Mouse (Mus musculus) retina, embryonic 14.5 days (tissue): ENCODE data around the gene Ccdc33.

Experiments
- DNase-seq: peaks from one replicate; pipeline ENCODE4 v3.0.0-alpha.2; 2015; ENCODE audit warnings: low spot score

The Ccdc33 gene

DNA sequence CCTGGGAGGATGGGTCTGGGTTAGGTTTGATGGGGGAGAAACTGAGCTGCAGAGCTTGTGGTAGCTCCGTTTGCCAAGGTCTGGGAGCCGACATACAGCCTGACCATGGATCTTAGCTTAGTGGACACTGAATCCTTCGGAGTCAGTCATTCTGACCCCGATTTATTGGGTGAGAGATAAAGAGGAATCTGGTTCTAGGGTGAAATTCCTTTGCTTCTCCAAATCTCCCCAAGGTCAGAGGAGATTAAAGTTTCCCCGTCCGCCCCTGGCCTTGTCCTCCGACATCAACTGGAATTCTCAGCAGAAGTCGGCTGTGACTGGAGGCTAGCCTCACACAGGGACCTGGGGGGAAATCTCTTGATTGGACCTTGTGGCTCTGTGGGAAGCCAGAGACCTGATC, 107.1 kb downstream of the Ccdc33 start:
- DNase-seq: no peak

DNA sequence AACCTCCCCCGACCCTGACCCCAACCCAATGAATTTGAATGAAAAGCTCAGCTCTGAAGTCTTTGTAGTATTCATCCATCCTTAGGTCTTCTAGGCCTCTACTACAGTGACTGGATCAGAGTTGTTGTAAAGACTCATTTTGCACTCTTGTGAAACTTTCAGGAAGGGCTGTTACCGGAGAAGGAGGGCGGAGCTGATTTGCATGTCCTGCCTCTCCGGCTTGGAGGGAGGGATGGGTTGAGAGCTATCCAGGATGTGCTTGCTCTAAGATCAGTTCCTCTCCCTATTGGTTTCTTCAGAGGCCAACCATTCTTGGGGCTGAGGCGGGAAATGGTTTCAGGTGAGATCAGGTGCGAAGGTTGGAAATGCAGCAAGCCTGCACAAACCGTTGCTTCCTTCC, 107.6 kb downstream of the Ccdc33 start:
- DNase-seq: peak; percentile 26

GRCm38 (mm10) chr9:58009588-58009987, 109.0 kb downstream of the Ccdc33 start:
- DNase-seq: no peak

GRCm38 (mm10) chr9:58009015-58009362, 109.6 kb downstream of the Ccdc33 start:
- DNase-seq: peak; percentile 87

DNA sequence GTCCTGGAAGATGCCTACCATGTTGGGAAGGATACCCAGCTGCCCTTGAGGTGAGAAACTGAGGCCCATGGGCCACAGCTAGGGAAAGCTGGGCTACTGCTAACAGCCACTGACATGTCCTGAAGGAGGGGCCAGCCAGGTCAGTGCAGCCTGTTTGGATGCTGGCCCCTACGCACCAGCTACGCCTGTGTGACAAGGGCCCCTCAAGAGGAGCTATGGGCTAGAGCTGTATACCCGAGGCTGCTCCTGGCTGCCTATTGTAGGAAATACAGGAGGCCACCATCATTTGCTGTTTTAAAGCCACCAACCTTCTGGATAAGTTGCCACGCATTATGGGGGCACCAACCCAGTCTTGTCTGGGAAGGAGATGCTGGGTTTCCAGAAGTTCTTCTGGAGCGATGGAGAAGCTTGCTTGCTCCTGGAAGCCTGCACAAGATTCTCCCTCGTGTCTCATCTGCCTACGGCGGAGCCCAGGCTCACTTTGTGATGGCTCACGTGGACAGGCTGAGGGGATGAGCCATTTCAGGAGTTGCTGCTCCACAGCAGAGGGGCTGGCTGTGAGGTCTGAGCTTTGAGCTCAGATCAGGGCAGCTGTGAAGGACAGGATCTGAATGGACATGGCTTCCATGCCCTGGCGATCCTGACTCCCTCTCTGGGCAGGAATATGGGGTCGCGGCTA, 110.1 kb downstream of the Ccdc33 start:
- DNase-seq: no peak

- DNase-seq: no peak
Measured at GRCm38 (mm10) chr9:58005753-58006461, 112.7 kb downstream of the Ccdc33 start, which contains the start of gene Cyp11a1. Cyp11a1 (plus strand) TSS chr9:58006411.

GRCm38 (mm10) chr9:58003272-58003671, 115.4 kb downstream of the Ccdc33 start:
- DNase-seq: no peak

DNA sequence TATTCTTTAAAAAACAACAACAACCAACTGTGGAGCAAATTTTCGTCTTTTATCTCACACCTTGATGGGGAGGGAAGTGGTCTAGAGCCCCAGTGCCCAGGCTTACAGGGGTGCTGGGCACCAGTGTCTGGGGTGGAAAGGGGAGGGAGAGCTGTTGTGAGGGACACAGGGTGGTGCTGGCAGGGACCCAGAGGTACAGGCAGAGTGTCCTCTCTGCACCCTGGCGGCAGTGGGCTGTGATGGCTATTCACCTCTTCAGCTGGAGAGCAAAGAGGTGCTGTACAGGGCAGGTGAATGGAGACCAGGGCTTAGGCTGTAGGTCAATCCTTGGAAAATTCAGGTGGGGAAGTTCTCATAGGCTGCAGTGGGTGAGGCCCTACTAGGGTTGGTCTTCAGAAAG, 118.9 kb downstream of the Ccdc33 start:
- DNase-seq: no peak

GRCm38 (mm10) chr9:57998685-57999084, 119.9 kb downstream of the Ccdc33 start:
- no peak for DNase-seq

DNA sequence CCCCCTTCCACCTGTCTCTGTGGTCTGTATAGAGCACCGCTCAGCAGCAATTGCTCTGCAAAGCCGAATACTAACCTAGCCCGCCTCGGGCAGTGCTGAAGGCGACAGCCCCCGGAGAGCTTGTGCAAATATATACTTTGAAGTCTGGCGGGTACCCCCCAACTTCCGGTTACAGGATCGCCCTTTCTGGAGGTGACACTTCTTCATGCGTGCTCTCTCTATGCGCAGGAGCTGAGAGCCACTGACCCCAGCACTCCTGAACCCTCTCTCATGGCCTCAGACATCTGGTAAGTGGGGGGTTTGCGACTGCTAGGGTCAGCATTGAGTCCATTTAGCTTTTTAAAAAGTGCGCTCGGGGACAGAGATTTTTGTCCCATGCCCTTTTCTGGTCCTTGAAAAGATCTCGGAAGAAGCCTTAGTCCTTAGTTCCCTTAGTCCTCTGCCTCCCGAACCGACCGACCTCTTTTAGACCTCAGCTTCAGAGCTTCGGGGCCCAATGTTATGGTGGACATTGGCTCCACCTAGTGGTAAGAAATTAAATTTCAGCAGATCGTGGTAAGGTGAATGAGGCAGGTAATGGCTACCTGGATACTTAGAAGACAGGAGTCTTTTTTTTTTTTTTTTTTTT, 120.5 kb downstream of the Ccdc33 start:
- peak; percentile 90 for DNase-seq

DNA sequence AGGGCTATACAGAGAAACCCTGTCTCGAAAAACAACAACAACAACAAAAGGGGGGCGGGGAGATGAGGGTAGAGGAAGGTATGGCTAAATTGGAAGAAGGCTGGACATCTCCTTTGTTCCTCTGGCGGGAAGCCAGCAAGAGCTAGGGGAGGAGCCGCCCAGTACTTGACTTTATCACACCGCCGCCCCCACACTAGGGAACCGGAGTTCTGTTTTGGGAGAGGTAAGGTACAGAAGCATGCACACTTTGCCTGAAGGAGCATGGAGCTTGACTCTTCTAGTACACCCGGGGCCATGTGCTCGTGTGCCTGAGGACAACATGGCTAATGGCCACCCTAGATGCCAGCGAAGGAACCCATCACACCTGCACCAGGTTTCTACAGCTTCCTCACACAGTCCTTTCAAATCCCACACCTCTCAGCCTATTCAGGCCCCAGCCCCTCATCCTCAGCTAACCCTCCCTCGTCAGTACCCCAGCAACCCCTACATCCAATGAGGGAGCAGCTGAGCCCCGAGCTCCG, 121.1 kb downstream of the Ccdc33 start:
- no peak for DNase-seq

DNA sequence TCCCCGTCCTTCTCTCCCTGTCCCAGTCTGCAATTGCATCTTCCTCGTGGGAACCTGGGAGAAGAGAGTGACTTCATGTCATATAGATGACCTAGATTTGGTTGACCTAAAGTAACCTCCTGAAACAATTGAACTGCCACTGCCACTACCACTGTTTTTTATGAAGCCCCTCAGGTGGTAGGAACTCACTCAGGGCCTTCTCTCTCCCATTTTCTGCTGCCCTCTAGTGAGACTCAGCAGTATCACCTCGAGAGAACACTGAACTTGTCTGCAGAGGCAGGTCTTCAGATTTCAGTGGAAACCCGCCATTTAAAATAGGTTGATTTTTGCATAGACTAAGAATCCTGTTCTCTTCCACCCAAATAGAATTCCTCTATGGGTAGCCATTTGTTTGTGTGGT, 123.3 kb downstream of the Ccdc33 start:
- peak; percentile 72 for DNase-seq

GRCm38 (mm10) chr9:57992781-57993591, 125.6 kb downstream of the Ccdc33 start:
- no peak for DNase-seq

GRCm38 (mm10) chr9:57992060-57992459, 126.6 kb downstream of the Ccdc33 start:
- DNase-seq: no peak

DNA sequence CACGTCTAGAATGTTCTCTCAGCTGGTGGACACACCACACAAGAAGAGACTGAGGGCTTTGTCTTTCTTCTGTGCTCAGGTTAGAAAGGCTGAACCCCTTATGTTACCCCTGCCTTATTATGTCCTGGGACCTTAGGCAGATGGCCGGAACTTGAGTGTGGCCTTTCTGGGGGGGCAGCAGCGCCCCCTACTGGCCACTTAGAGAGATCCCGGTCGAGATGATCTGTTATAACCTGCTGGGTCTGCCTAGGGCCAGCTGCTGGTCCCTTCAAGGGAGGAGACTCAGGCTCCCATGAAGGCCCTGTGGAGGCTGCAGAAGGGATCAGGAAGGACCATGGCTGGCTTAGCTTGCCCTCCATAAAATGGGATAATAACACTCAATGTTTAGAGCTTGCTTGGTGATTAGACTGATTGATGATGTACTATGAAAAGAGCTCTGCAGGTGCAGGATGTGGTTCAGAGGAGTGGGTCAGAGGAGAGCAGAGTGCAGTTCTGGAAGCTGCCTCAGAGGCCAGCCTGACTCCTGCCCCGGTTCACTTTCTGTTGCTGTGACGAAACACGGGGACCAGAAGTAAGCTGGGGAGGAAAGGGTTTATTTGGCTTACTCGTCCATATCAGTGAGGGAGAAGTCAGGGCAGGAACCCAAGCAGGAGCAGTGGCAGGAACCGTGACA, 128.0 kb downstream of the Ccdc33 start:
- DNase-seq: peak; percentile 83

- no peak for DNase-seq
Measured at GRCm38 (mm10) chr9:57989309-57989708, 129.3 kb downstream of the Ccdc33 start.

DNA sequence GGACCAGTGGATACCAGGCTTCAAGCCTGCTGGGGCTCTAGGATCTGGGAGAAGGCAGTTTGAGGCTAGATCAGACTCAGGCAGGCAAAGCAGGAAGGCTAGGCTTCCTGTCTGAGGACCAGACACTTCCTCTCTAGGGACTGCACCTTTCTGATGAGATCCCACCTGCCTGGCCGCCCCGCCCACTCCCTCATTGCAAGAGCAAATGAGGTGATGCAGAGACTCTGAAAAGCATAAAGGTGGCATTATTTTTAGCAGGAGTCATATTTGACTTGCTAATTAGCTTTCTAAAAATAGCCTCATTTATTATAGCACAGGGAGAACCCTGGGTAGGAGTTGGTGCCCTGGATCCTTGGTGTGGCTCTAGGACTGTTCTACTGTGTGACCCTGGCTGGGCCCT, 130.5 kb downstream of the Ccdc33 start:
- no peak for DNase-seq

DNA sequence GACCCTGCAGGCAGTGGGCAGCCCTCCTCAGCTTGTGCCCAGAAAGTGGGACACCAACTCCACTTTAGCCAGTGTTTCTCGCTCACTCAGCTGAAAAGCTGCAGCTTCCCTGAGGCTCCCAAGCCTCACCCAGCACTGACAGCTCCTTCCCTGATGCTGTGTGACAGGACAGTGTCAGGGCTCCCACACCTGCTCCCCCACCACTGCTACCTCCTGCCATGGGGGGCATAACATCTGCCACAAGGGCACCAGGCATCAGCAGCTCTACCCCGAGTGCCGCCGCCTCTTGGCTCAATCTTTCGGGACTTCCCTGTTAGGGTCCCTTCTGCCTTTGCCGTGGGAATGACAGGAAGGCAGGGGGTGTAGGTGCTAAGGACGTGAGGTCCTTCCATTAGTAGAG, 132.3 kb downstream of the Ccdc33 start:
- DNase-seq: no peak

DNA sequence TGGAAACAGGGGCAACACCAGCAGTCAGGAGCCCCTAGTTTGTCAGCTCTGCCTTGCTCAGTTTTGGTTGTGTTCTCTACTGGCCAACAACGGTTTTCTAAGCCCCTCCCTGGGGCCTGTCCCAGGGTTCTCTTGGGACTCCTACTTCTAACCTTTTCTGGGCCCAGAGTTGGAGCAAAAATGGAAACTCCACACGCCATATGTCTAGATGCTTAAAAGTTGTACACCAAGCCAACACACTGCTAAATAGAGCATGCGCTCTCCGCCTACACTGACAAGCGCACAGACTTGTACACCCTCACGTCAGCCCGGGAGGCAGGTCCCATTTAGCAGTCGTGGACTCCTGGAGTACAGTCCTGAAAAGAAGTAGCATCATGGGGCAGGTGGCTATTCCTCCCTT, 133.3 kb downstream of the Ccdc33 start:
- DNase-seq: no peak

DNA sequence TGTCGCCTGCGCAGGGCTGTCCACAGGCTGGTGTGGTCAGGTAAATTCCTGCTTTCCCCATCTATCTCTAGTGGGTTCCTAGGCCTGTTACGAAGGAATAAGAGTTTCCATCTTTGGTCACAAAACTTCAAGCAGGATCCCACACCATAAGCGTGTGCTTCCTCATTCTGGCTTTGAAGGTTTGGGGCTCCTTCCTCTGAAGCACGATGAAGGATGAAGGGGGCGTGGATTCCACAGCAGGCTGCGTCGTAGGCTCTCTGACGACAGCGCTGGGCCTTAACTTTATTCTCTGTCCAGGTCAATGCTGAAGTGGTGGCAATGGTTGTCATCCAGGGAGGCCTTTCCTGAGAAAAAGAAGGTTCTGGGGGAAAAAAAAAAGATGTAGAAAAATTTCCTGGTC, 138.1 kb downstream of the Ccdc33 start:
- no peak for DNase-seq

GRCm38 (mm10) chr9:57978858-57979257, 139.8 kb downstream of the Ccdc33 start:
- DNase-seq: no peak
